Mouse (Mus musculus) left cerebral cortex, postnatal 4 days (tissue): ENCODE measurements at regions not wholly inside any gene's neighbourhood (a gene's known extent, or its start where the extent isn't known, plus 50 kb on each side); places are given as distances from the start of the nearest gene placed in this dataset.

Source experiments
- DNase-seq: peaks from one replicate; pipeline ENCODE4 v3.0.0-alpha.2; 2022
- intact Hi-C: fragments of 180-260 bp; cut with DNase I; formaldehyde crosslinking; loops from one replicate; pipeline ENCODE4 v1.15.1; 2025

GRCm38 (mm10) chr1:21132340-21132739 lies 53.3 kb upstream of the Tram2 start:
- intact Hi-C loops: no loop called here
- DNase-seq: no peak

DNA sequence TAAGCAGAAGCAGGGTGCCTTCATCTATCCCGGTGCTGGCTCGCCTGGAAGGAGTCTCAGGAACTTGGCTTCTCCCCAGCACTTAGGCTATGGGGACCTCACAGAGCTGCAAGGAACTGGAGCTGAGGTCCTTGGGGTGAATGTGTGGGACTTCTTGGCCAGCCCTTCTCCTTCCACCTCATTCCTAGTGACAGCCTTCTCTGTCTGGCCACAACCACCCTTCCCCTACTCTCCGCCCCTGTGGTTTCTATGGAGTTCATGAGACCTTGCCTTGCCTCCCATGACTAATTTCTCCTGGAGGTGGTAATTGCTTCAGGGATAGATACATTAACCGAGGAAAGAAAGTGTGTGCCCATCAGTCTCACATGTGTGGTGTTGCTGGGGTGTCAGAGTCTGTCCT lies 67.9 kb upstream of the Tram2 start:
- DNase-seq: no peak
- intact Hi-C loops: no loop called here

- peak; percentile 81 for DNase-seq
- intact Hi-C loops: loop anchor here (1.0 to 10.0 kb wide), 3 partner anchors 222 to 459 kb away; no protein-coding TSS in a partner anchor
These were observed 56.6 kb upstream of the Tmem14a start for GRCm38 (mm10) chr1:21161742-21162141.

- DNase-seq: peak; percentile 86
- intact Hi-C loops: loop anchor here (10.0 kb wide), 1 partner anchor 352 kb away; no protein-coding TSS in a partner anchor
These were observed 52.1 kb upstream of the Tmem14a start for GRCm38 (mm10) chr1:21166287-21166733.

GRCm38 (mm10) chr1:21166762-21167161 lies 51.6 kb upstream of the Tmem14a start:
- intact Hi-C loops: loop anchor here (10.0 kb wide), 1 partner anchor 352 kb away; no protein-coding TSS in a partner anchor
- no peak for DNase-seq
